Mouse (Mus musculus) thymus, postnatal 36 days (tissue): ENCODE results near the gene Fkbp4.

ENCODE experiments used
- DNase-seq, 2 experiments: peaks; one replicate each; pipeline ENCODE4 v3.0.0; 2022; ENCODE audit warnings: mixed read lengths in 2 of 2

Gene Fkbp4

DNA sequence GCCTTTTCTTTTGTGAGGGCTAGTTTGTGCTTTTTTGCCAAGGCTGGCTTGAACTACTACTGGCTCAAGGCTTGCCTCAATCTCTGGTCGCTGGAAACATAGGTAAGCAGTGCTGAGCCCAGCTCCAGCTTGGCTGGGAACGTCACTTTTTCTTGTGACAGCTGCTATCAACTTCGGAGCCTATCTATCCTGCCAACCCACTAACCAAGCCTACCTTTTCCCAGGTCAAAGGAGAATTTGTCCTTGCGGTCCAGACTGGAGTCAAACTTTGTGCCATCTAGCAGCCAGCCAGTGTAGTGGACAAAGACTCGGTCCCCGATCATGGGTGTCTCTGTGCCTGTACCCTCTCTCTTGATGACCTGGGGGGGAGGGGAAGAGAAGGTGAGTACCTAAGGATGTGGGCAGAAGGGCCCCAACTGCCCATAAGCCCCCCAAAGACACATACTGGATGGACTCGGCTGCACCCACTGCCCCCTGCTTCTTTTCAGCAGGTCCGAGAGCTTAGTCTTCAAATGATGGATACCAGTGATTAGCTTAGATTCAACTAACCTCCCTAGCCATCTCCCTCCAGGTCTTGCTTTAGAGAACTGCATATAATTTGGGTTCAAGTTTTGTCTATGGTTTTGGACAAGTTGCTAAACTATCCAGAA is 2.0 kb downstream of the Fkbp4 start:
- no peak for DNase-seq

DNA sequence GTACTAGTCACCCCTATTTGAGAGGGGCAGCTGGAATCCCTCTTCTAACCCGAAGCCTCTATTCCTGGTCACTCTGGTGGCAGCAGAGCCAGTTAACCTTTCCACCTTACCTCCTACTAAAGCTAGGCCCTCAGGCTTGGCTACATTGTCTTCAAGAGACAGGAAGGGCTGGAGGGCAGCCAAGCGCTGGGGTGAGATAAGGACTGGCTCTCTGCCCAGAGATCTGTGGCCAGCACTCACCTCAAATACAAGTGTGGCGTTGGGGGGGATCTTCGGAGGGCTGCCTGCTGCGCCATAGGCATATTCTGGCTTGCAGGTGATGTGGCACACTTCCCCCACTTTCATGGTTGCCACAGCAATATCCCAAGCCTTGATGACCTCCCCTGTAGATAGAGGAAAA is 3.0 kb downstream of the Fkbp4 start:
- no peak for DNase-seq

DNA sequence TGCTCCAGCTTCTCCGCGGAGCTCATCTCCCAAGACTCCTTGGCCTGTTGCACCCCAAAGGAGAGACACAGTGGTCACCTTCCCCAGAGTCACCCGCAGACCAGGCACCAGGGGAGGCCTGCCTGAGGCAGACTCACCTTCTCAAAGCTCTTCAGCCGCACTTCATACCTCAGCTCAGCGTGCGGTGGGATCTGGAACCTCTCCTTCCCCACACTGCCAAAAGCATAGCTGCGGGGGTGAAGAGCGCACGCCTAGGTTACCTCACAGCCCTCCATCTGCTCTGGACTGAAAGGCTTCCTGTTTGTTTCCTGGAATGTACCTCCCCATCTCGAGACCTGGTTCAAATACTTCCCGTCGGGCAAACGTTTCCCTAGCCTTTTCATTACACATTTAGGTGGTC is 4.9 kb downstream of the Fkbp4 start:
- no peak for DNase-seq

DNA sequence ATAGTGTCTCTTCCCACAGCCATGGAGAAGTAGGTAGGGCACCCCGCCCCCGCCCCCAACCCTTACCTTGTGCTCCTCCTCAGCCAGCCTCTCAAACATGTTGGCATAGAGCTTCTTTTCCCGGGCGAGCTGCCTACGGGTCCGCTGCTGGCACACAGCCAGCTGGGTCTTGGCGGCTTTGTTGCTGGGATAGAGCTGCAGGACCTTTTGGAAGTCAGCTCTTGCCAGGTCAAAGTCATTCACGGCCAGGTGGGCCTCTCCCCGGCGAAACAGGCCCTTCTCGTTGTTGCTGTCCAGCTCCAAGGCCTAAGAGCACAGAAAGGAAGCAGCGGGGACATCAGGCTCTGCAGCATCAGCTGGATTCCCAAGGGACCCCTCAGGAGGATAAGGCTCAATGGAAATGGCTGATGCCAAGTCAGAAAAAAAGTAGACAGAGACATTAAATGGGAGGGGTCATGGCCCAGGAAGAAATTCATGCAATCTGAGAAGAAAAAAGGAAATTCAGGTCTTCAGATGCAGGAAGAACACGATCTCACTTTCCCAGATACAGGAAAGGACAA is 6.0 kb downstream of the Fkbp4 start:
- DNase-seq: no peak

DNA sequence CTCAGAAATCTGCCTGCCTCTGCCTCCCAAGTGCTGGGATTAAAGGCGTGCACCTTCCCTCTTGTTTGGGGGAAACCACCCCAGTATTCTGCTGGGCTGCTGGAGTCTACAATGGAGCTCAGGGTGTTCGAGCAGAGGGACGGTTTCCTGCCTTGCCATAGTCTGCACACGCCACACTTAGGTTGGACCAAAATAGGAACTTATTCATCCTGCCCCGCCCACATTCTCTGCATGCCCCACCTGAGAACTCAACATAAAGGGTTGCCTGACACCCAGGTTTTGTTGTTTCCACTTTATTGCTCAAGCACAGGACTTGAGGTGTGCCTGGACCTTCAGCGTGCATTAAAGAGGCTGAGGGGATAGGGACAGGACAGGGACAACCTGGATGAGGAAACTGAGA is 8.7 kb downstream of the Fkbp4 start:
- DNase-seq: no peak

DNA sequence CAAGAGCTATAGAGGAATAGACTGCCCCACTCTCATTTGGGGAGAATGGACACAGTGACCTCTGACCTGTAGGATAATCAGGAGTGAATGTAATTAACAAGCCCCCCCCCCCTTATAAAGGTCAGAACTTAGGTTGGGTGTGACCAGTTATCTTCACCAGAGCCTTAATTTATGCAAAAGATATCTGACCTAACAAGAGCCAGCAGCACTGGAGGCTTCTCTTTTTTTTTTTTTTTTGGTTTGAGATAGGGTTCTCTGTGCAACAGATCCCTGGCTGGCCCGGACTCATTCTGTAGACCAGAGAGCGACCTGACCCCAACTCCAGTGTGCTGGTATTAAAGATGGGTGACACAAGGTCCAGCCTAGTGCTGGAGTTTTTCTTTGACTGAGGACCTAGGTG is 9.2 kb downstream of the Fkbp4 start:
- no peak for DNase-seq

DNA sequence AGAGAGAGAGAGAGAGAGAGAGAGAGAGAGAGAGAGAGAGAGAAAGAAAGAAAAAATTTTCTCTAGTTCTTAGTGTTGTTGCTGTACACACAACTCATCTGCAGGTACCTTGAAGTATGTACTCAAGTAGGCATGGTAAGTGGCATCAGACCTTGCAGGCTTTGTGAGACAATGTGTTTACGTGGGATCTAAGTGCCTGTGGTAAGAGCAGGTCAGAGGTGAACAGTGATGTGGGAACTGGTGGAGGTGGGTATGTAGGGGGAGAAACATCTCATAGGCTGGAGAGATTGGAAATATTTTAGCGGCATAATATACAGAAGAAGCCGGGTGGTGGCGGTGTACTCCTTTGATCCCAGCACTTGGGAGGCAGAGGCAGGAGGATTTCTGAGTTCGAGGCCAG is 10.9 kb downstream of the Fkbp4 start:
- DNase-seq: no peak

DNA sequence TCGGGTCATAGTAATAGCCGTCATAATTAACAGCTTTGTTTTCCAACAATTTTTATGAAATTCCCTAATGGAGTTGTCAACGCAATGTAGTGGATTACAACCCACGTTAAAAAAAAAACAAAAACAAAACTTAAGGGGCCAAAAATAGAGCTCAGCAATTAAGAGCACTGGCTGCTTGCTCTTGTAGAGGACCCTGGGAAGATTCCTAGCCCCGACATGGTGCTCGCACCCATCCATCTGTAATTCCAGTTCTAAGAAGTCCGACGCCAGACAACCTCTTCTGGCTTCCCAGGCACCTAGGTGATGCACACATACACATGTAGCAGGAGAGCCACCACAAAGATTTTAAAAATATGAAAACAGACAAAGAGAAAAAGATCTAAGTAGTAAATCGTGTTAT is 13.4 kb downstream of the Fkbp4 start:
- DNase-seq: no peak

DNA sequence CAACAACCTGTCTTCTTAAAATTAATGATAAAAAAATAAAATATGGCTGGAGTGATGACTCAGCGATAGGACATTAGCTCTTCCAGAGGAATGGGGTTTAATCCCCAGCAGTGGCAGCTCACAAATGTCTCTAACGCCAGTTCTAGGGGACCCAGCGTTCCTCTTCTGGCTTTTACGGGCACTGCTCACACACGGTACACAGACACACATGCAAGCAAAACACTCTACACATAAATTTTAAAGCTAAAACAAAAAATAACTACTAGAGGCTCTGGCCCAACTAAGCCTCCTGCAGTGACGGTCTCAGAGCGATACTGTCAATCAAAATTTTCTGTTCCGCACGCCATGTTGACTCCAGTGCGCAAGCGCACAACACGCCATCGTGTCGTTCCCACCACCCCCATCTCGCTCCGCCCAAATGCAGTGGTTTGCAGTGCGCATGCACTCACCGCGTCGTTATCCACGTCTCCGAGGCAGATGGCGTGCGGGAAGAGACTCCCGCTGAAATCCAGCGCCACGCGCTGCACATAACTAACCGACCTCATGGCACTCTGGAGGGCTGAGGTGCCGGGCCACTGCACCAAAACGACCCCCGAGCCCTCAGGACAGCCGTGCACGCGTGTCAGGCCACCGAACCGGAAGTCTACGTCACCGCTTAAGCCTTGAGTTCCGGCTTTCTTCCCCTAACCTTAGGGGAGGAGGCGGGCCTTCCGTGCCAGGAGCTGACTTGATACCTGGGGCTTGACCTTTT is 14.0 kb downstream of the Fkbp4 start, which contains the start of gene Itfg2:
TSS of gene Itfg2 (minus strand) at position 663 of the 751 bp plus-strand sequence.
- DNase-seq: peak; percentile 95

DNA sequence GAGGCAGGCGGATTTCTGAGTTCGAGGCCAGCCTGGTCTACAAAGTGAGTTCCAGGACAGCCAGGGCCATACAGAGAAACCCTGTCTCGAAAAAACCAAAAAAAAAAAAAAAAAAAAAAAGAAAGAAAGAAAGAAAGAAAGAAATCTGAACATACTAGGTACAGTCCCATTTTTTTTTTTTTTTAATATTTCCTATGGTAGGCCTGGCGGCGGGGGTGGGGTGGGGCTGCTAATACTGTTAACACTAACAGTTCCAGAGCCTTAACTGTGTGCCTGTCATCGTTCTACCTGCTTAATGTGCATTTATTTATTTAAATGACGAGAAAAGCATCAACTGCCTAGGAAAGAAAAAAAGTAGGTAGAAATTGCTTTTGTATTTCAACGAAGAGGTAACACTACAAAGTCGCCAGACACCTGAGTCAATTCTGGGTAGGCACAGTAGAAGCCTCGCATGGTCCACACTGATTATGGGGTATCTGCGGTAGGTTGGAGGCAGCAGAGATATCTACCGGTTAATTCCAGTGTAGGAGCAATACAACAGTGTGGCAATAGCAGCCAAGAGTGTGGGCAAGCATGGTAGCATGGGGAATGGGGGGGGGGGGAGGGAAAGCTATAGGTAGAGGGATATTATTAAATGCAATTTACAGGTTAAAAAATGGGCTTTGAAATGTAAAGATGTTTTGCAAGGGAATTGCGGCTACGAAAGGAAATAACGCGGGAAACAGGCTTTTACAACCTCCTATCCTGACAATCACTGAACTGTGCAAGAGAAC is 14.8 kb downstream of the Fkbp4 start:
- DNase-seq: no peak

DNA sequence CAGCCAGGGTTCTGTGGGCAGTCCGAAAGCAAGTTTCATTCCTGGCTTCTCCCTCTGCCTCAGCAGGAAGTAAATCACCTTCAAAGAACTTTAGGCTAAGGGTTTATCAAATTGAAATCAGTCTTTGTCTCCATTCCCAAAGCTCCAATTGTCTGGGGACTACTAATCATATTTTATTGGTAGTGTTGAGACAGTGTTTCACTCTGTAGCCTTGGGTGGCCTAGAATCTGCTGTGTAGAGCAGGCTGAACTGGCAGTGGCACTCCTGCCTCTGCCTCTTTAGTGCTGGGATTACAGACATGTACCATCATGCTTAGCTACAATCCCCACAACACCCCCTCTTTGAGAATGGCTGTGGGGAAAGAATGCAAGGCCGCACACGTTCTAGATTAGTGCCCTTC is 17.0 kb downstream of the Fkbp4 start:
- no peak for DNase-seq

DNA sequence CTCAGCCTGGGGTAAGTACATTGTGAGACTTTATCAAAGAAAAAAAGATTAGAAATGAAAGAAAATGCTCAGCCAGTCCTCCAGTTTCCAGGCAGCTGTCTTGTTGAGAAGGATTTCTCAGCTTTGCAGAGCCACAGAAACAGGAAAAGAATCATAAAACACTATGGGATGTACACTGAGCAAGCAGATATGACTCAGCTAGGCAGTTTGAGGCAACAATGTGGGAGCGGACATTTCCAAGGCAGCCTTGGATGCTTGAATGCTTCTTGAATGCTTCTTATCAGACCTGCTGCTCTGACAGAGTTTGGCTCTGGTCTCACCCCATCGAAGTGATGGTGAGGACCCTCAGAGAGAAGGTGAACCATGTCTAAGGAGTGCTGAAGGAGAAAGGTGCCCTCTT is 17.4 kb downstream of the Fkbp4 start:
- DNase-seq: no peak

DNA sequence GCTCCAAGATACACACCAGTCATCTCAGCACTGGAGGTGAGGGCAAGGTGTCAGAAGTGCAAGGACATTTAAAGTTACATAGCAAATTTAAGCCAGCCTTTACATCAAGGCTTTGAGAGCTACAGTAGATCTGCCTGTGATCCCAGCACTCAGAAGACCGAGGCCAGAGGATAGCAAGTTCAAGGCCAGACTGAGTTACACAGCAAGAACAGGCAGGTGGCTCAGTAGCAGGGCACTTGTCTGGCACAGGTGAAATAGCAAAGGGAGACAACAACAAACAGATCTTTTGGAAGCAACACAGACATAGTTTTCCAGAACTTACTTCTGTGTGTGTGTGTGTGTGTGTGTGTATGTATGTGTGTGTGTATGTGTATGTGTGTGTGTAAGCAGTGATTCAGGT is 20.4 kb downstream of the Fkbp4 start:
- no peak for DNase-seq

DNA sequence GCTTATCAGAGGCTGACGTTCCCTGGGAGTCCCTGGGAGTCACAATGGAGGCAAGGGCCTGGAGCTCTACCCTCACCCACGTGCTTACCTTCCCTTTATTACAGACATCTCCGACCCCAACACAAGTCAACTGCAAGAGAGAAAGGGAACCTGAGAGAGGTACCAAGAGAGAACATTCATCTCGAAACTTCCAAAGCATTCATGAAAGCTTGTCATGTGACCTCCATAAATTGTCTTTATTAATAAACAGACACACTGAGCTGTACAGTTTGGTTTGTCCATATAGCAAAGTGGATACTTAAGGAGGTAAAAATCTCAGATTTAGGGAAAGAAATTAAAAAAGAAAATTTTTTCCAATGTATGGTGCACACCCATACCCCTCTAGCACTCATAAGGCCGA is 22.3 kb downstream of the Fkbp4 start:
- DNase-seq: no peak

DNA sequence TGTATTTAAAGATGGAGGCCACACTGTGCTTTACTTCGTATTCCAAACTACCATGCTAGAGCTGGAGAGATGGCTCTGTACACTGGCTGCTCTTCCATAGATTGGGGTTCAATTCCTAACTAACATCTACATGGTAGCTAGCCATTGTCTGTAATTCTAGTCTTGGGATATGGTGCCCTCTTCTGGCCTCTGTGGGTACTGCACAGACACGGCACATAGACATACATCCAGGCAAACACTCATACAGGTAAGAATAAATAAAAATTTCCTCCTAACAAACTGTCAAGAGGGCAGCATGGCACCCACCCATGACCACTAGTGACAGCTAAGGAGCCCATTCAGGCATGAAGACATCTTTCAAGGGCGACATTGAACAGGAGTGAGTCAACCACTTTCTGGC is 27.4 kb downstream of the Fkbp4 start:
- peak; percentile 54 to 72 for DNase-seq

DNA sequence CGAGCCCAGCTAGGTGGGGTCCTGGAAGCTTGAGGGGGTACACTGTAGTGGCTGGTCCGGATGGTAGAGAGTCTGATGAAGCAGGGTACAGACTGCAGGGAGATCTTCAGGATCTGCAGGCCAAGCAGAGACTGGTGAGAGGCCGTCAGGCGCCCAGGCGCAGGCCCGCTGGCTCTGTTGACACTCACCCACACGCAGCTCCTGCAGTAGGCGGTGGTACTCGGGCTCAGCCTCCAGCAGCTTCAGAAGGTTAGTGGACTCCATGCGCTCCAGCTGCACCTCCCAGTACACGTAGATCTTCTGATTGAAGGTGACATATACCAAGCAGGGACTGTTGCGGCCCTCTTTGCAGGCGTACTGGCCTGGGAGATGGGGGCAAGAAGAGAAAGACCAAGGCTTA is 28.2 kb downstream of the Fkbp4 start:
- DNase-seq: no peak

DNA sequence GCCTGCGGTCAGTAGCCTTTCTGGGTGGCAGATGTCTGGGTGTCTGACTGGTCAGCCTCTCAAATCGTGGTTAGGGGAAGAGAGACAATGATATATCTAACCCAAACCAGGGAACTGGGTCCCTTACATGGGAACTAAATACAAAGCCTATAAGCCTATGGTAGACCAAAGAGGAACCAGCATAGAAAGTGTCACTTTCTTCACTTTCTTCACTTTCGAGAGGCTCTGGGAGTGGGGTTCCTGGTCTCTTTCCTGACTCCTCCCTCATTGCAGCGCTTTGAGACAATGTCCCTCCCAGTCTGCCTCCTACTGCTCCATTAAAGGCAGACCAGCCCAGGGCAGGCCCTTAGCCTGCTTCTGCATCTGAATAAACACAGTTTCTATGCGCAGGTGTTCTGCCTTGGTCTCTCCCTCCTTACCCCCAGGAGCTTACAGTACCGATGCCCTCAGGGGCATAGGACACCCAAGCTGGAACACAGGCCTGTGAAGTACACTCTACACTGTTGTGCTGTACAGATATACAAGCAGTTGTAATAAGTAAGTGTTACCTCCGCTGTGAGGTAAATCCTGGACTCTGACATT is 29.8 kb downstream of the Fkbp4 start:
- DNase-seq: no peak

DNA sequence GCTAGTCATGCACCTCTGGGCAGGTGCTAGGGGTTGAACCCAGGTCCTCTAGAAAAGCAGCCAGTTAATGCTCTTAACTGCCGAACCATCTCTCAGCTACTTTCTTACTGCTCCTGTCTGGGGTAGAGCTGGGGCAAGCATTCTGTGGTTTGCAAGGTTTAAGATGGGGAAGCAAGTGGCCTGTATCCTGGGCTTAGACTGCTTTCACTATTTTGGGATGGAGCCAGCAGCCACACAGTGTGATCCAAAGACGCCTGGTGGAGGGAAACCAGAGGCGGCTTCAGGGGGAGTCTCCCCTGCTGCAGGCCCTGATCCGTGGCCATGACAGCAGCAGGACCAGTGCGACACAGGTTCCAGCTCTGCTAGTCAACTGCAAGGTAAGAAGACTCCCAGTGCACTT is 33.8 kb downstream of the Fkbp4 start:
- no peak for DNase-seq

DNA sequence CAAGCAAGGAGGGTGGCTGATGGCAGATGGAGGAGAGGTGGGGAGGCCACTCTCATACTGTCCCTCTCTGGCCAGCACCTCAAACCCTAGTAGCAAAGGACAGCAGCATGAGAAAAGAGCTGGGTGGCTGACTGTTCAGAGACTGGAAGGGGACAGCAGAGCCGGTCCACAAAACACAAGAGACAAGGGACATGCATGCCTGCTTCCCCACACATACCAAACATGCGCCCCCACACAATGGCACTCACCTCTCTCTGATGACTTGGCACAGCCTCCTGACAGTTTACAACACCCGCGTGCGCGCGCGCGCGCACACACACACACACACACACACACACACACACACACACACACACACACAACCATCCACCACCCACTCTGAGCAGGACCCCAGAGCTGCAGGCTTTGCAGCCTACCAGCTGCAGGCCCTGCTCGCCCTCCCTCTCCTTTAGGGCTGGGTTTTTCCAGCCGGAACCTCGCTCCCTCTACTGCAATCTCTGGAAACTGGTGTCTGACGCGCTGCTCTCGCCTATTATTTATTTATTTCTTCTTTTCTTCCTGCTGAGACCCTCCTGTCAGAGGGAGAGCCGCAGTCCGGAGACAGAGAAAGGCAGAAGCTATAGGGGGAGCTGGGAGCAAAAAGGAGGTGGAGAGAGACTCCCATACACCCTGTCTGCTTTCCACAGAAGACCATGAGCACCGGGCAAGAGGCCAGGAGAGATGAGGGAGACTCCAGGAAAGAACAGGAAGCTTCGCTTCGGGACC is 38.9 kb downstream of the Fkbp4 start:
- DNase-seq: no peak

DNA sequence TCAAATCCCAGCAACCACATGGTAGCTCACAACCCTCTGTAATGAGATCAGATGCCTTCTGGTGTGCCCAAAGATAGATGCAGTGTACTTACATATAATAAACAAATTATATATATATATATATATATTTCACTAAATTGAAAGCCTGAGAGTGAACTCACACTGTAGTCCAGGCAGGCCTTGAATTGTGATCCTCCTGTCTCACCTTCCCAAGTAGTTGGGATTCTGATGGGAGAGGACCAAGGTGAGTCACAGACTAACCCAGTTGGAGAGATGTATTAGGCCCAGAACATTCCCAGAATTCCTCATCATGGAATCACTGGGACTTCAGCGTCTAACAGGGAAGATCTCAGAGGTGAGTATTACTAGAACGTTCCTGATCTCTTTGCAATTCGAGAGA is 39.5 kb downstream of the Fkbp4 start, which contains the start of gene Nrip2:
TSS of gene Nrip2 (plus strand) at position 301 of the 400 bp plus-strand sequence.
- no peak for DNase-seq

DNA sequence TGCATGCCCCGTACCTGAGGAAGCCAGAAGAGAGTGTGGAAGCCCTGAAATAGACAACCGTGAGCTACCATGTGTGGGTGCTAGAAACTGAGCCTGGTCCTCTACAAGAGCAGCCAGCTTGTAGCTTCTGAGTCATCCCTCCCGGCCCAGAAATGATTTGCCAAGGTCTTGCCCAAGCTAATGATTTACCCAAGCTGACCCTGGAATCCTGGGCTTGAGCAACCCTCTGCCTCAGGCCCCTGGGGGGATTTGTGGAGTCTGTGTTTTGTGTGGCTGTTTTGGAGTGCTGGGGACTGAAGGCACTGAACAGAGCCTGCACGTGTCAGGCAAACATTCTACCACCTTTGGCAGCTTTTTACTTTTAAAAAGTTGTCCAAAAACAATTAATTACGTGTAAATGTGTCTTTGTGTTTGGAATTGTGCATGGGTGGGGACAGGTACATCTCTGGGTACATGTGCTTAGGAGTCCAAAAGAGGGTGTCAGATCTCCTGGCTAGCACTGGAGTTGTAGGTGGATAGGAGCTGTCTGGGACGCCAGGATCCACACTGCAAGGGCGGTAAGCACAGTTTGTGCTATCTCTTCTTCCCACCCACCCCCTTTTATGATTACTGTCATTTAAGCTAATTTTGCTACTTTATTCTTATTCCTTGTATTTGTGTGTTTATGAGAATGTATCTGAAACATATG is 40.8 kb downstream of the Fkbp4 start:
- no peak for DNase-seq

DNA sequence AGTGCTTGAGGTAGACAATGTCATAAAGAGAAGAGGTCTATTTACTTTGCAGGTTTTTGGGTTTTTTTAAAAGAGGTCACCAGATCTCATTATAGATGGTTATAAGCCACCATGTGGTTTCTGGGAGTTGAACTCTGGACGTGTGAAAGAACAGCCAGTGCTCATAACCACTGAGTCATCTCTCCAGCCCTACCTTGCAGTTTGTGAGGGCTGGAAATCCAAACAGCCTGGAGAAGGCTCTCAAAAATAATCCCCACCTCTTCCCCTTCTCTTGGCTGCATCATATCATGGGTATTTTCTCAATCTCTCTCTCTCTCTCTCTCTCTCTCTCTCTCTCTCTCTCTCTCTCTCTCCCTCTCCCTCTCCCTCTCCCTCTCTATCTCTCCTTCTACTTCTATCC is 47.8 kb downstream of the Fkbp4 start:
- no peak for DNase-seq
